Mouse (Mus musculus): ENCODE data around the gene Zfp354b. TPM values are rescaled to one million over a fixed set of nuclear protein-coding genes. Genes with fewer than 3 reads are reported as not detected.

Zfp354b gene
- total and polyA plus RNA-seq, 3 experiments: not detected

DNA sequence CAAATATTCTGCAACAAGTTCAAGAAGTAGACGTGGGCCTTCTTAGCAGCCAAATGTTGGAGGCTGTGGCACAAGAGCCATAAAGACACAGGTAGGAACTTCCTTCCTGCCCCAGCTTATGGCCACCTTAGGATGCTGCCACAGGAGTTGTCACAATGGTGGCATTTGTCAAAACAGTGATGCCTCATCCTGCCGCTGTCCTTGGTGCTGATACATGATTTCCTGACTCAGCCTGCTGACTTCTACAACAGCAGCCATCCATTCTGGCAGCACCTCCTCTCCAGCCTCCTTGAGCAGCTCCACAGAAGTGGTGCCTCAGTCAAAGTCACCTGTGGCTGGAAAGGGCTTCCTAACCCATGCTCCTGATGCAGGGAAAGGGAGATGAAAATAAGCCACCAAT, 39.0 kb downstream of the Zfp354b start:
- in situ Hi-C loops (cut with MboI; ENCODE audit: low pct_ligation_motif_present, low pct_unique_long_range_greater_than_20kb, low sequenced_read_pairs) (no loop called here), dilution Hi-C loops (cut with MboI; ENCODE audit: extremely low pct_ligation_motif_present, extremely low pct_unique_long_range_greater_than_20kb, low sequenced_read_pairs) (no loop called here)
- Histone ChIP-seq H3K9me3 (replicated peaks; ENCODE audit: low read length) (peaks cover 10% of the 10 kb centered on the region), H3K79me2 (replicated peaks; ENCODE audit: control insufficient read depth, extremely low read depth, insufficient read depth, poor library complexity, severe bottlenecking) (no peaks in the 10 kb centered on the region), H3K4me2 (ENCODE audit: insufficient read depth, low read depth, poor library complexity, severe bottlenecking) (no peak overlapping the region), H3K27me3 (replicated peaks) (peaks cover 47% of the 10 kb centered on the region), H3K27ac (ENCODE audit: insufficient read depth, low read depth) (no peak overlapping the region), H3K4me1 (ENCODE audit: control insufficient read depth in 1 of 2, insufficient read depth in 2 of 2) (no peaks in the 10 kb centered on the region), H3K4me3 (replicated peaks in 1 of 3; ENCODE audit: low read depth in 2 of 3, low read length in 2 of 3, poor library complexity in 1 of 3) (no peak overlapping the region), H3K9ac (ENCODE audit: insufficient read depth, low read depth) (no peak overlapping the region), H3K36me3 (replicated peaks in 1 of 2; ENCODE audit: control insufficient read depth in 1 of 2, insufficient read depth in 1 of 2, low read length in 1 of 2) (no peaks in the 10 kb centered on the region)
- TF ChIP-seq GABPA (IDR thresholded peaks at IDR 0.05; ENCODE audit: insufficient replicate concordance, low read depth, low read length): no peak
- no peak for TF ChIP-seq KAT2A (IDR thresholded peaks at IDR 0.05; ENCODE audit: insufficient replicate concordance, low read length)
- no peak for TF ChIP-seq HCFC1 (IDR thresholded peaks at IDR 0.05; ENCODE audit: low read depth, low read length)
- TF ChIP-seq ZNF384 (IDR thresholded peaks at IDR 0.05; ENCODE audit: low read depth, low read length): no peak
- no peak for TF ChIP-seq SIN3A (IDR thresholded peaks at IDR 0.05; ENCODE audit: low read length)
- no peak for TF ChIP-seq BHLHE40 (IDR thresholded peaks at IDR 0.05; ENCODE audit: low read depth, low read length)
- TF ChIP-seq USF2 (conservative IDR thresholded peaks at IDR 0.05; ENCODE audit: low read depth, low read length): no peak
- peak; percentile 36 for DNase-seq (ENCODE audit: extremely low read depth)

DNA sequence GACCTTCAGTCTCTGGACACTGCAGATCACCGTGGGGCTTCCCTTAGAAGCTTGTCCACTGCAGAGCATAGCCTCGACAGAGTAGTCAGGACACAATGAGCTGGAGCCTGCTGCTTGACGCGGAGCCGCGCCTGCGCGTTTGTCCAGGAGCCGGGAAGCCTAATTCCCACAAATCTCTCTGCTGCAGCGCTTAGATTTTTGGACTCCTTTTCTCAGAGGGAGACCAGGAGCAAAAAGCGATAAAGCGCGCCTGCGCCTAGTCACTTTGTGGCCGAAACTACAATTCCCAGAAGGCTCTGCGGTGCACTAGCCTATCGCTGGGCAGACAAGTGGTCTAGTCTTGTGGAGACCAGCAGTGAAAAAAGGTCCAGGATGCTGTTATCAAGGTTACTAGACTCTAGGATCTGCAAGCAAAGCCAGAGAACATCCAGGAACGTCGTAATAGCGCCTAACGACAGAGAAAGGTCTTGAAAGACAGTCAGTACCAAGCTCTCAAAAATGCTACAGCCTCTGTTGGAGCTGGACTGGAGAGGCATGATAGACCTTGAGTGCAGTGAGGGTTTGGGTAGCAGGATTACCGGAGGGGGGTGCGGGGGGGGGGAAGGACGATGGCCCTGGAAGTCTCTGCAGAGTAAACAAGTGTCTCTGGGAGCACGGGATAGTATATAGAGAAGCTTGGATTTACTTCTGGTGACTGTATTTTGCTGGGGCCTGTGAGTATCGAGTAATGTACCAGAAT, 43.9 kb downstream of the Zfp354b start, which contains the start of gene Zfp454:
TSS of gene Zfp454 (minus strand) at position 262 of the 739 bp plus-strand sequence.
- dilution Hi-C loops (cut with MboI; ENCODE audit: extremely low pct_ligation_motif_present, extremely low pct_unique_long_range_greater_than_20kb, low sequenced_read_pairs) (no loop called here), in situ Hi-C loops (cut with MboI; ENCODE audit: low pct_ligation_motif_present, low pct_unique_long_range_greater_than_20kb, low sequenced_read_pairs) (no loop called here)
- no peak within 1 kb of the TSS for H3K4me3 ChIP-seq (replicated peaks in 1 of 3; ENCODE audit: low read depth in 2 of 3, low read length in 2 of 3, poor library complexity in 1 of 3)
- no peak within 1 kb of the TSS for H3K27ac ChIP-seq (ENCODE audit: insufficient read depth, low read depth)
- peaks cover 81% of the 10 kb centered on the region for H3K27me3 ChIP-seq (replicated peaks)
- no peaks in the 10 kb centered on the region for H3K36me3 ChIP-seq (replicated peaks in 1 of 2; ENCODE audit: control insufficient read depth in 1 of 2, insufficient read depth in 1 of 2, low read length in 1 of 2)
- no peak within 1 kb of the TSS for H3K9ac ChIP-seq (ENCODE audit: insufficient read depth, low read depth)
- H3K9me3 ChIP-seq (replicated peaks; ENCODE audit: low read length): peaks cover 7% of the 10 kb centered on the region
- H3K79me2 ChIP-seq (replicated peaks; ENCODE audit: control insufficient read depth, extremely low read depth, insufficient read depth, poor library complexity, severe bottlenecking): no peaks in the 10 kb centered on the region
- no peaks in the 10 kb centered on the region for H3K4me1 ChIP-seq (ENCODE audit: control insufficient read depth in 1 of 2, insufficient read depth in 2 of 2)
- no peak for DNase-seq (ENCODE audit: extremely low read depth)
- TF ChIP-seq MEF2A (IDR thresholded peaks at IDR 0.05; ENCODE audit: borderline replicate concordance, low read depth, low read length) (no peak), MAFK (IDR thresholded peaks at IDR 0.05; ENCODE audit: insufficient replicate concordance, low read length) (no peak), RAD21 (IDR thresholded peaks at IDR 0.05; ENCODE audit: low read depth, low read length) (no peak), TBP (conservative IDR thresholded peaks at IDR 0.05; ENCODE audit: low read depth, low read length) (no peak), MYC (IDR thresholded peaks at IDR 0.05; ENCODE audit: low read depth, low read length) (no peak), BHLHE40 (IDR thresholded peaks at IDR 0.05; ENCODE audit: low read depth, low read length) (no peak), POLR2A (IDR thresholded peaks at IDR 0.05; ENCODE audit: low read depth, low read length) (no peak), CHD1 (IDR thresholded peaks at IDR 0.05; ENCODE audit: low read depth, low read length) (no peak), JUND (conservative IDR thresholded peaks at IDR 0.05; ENCODE audit: low read depth, low read length) (no peak), NRF1 (IDR thresholded peaks at IDR 0.05; ENCODE audit: low read depth, low read length) (no peak), GABPA (IDR thresholded peaks at IDR 0.05; ENCODE audit: insufficient replicate concordance, low read depth, low read length) (no peak), ZKSCAN1 (IDR thresholded peaks at IDR 0.05; ENCODE audit: borderline replicate concordance, low read depth, low read length) (no peak), MAX (IDR thresholded peaks at IDR 0.05; ENCODE audit: low read length) (no peak), EP300 (IDR thresholded peaks at IDR 0.05; ENCODE audit: low read length) (no peak)
- H3K4me2 ChIP-seq (ENCODE audit: insufficient read depth, low read depth, poor library complexity, severe bottlenecking): no peak within 1 kb of the TSS

All from CH12.LX (cell line).